Mouse (Mus musculus): ENCODE measurements at regions not wholly inside any gene's neighbourhood (a gene's known extent, or its start where the extent isn't known, plus 50 kb on each side); places are given as distances from the start of the nearest gene placed in this dataset.

DNA sequence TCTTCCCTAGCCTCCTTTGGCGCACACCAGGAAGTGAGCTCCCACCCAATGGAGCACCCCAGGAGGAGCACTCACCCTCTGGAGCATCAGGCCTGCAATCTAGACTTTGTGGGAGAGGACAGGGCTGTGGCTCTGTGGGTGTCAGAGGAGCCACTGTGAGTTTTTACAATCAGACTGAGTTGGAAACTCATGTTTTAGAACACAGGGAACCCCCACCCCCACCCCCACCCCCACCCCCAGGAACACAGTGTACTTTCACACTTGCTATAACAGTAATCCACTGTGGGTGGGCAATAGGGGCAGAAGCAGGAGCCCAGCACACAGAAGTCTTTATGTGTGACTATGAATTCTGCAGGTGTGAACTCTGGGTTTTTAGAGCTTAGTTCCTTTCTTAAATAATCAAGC is 158.5 kb downstream of the Faxc start:
- TF ChIP-seq CTCF (IDR thresholded peaks at IDR 0.05; ENCODE audit: borderline replicate concordance, extremely low read depth, insufficient read depth, insufficient read length): no peak
- TF ChIP-seq POLR2A (IDR thresholded peaks at IDR 0.05; ENCODE audit: borderline replicate concordance, extremely low read depth, insufficient read depth, insufficient read length, poor library complexity, severe bottlenecking): no peak
